In genomic region chr17:67349594-67349993, GRCm38 (mm10) we compare ENCODE assay signal across 19 mouse cellular contexts. TPM values are rescaled to one million over a fixed set of nuclear protein-coding genes. Genes with fewer than 3 reads are reported as not detected.
A peak's percentile ranks its signal among the peaks of the same experiment; 100 is the strongest.
DNase-seq lines count a peak whose midpoint lies in the region; ATAC-seq and TF ChIP-seq lines count a peak whose summit lies in the region.
"Had no signal": no experiment of that assay in that cellular context is flagged by ENCODE, and none has a peak within 500 bp of the region (broad histone marks: within the 10 kb centered on the region; RNA-seq: fewer than 3 reads in every experiment).

No protein-coding gene starts in this region.

- TF ChIP-seq EP300 in stomach, postnatal 0 days (optimal IDR thresholded peaks at IDR 0.05) = no peak

- no peaks in the 10 kb centered on the region for H3K36me3 ChIP-seq in midbrain, postnatal 0 days (ENCODE audit: insufficient read depth, low read length)
- no peaks in the 10 kb centered on the region for H3K36me3 ChIP-seq in midbrain, embryonic 10.5 days
- H3K36me3 ChIP-seq in stomach, postnatal 0 days (ENCODE audit: control insufficient read depth, insufficient read depth, low read length) = no peaks in the 10 kb centered on the region
- H3K36me3 ChIP-seq in forebrain, embryonic 10.5 days (replicated peaks) = no peaks in the 10 kb centered on the region

- H3K27me3 ChIP-seq in midbrain, postnatal 0 days (ENCODE audit: insufficient read depth, low read length) = no peaks in the 10 kb centered on the region
- peaks cover 30% of the 10 kb centered on the region for H3K27me3 ChIP-seq in midbrain, embryonic 10.5 days (ENCODE audit: low read depth, poor library complexity, severe bottlenecking)
- no peaks in the 10 kb centered on the region for H3K27me3 ChIP-seq in Patski
- no peaks in the 10 kb centered on the region for H3K27me3 ChIP-seq in stomach, postnatal 0 days (ENCODE audit: control insufficient read depth, insufficient read depth, low read length)
- H3K27me3 ChIP-seq in forebrain, embryonic 10.5 days (ENCODE audit: poor library complexity, severe bottlenecking) = peaks cover 23% of the 10 kb centered on the region

- ATAC-seq in midbrain, postnatal 0 days (ENCODE audit: low FRiP score) = no peak
- no peak for ATAC-seq in Patski
- no peak for ATAC-seq in stomach, postnatal 0 days (ENCODE audit: low FRiP score, low TSS enrichment)
- ATAC-seq: hindbrain, embryonic 16.5 days had no signal

- WGBS in midbrain, postnatal 0 days = 96% methylated on average over 8 of the region's 8 CpGs
- WGBS in midbrain, embryonic 10.5 days = 95% methylated on average over 8 of the region's 8 CpGs
- 92% methylated on average over 8 of the region's 8 CpGs for WGBS in stomach, postnatal 0 days
- 95% methylated on average over 8 of the region's 8 CpGs for WGBS in forebrain, embryonic 10.5 days

- TF ChIP-seq CTCF in layer of hippocampus, adult 2 months (conservative IDR thresholded peaks at IDR 0.05) = peak; percentile 60
- peak; percentile 38; the same call in 1 of the 2 replicates for TF ChIP-seq CTCF in midbrain, postnatal 0 days (IDR thresholded peaks at IDR 0.05)
- peak; percentile 50 for TF ChIP-seq CTCF in Patski (IDR thresholded peaks at IDR 0.05)
- peak; percentile 41 for TF ChIP-seq CTCF in stomach, postnatal 0 days (IDR thresholded peaks at IDR 0.05; ENCODE audit: low read depth)

- no peak overlapping the region for H3K9ac ChIP-seq in midbrain, postnatal 0 days (replicated peaks; ENCODE audit: low read length, poor library complexity, severe bottlenecking)
- no peak overlapping the region for H3K9ac ChIP-seq in stomach, postnatal 0 days (ENCODE audit: low read length)

- no peaks in the 10 kb centered on the region for H3K9me3 ChIP-seq in midbrain, postnatal 0 days (ENCODE audit: low read length)
- H3K9me3 ChIP-seq in midbrain, embryonic 10.5 days (replicated peaks) = no peaks in the 10 kb centered on the region; the same call in 1 of the 2 replicates
- no peaks in the 10 kb centered on the region for H3K9me3 ChIP-seq in stomach, postnatal 0 days (ENCODE audit: control insufficient read depth, low read length)
- no peaks in the 10 kb centered on the region; the same call in 1 of the 2 replicates for H3K9me3 ChIP-seq in forebrain, embryonic 10.5 days

- H3K4me3 ChIP-seq in layer of hippocampus, adult 2 months = no peak overlapping the region
- no peak overlapping the region for H3K4me3 ChIP-seq in midbrain, postnatal 0 days (ENCODE audit: low read depth, low read length)
- H3K4me3 ChIP-seq in midbrain, embryonic 10.5 days = no peak overlapping the region
- no peak overlapping the region for H3K4me3 ChIP-seq in stomach, postnatal 0 days (ENCODE audit: low read depth, low read length)
- H3K4me3 ChIP-seq in forebrain, embryonic 10.5 days = no peak overlapping the region
- H3K4me3 ChIP-seq: myocyte had no signal

- in situ Hi-C loops in Patski (cut with MboI; ENCODE audit: low pct_unique_long_range_greater_than_20kb) = loop anchor here (5.0 kb wide), 1 partner anchor 37 kb away; no protein-coding TSS in a partner anchor

- H3K27ac ChIP-seq in layer of hippocampus, adult 2 months = no peak overlapping the region
- no peak overlapping the region for H3K27ac ChIP-seq in midbrain, postnatal 0 days (ENCODE audit: low read depth, low read length)
- no peak overlapping the region for H3K27ac ChIP-seq in midbrain, embryonic 10.5 days (replicated peaks)
- no peak overlapping the region for H3K27ac ChIP-seq in stomach, postnatal 0 days (replicated peaks)
- no peak overlapping the region for H3K27ac ChIP-seq in forebrain, embryonic 10.5 days

- CTCF ChIA-PET in Patski (lab: Charles Lee) = no interaction called here

- H3K4me2 ChIP-seq in midbrain, postnatal 0 days (ENCODE audit: low read depth, low read length, poor library complexity, severe bottlenecking) = no peak overlapping the region
- no peak overlapping the region for H3K4me2 ChIP-seq in stomach, postnatal 0 days (replicated peaks; ENCODE audit: low read depth)

- DNase-seq in layer of hippocampus, adult 2 months (ENCODE audit: low spot score in 2 of 2) = no peak
- DNase-seq in layer of hippocampus, adult 9-10 months (ENCODE audit: low spot score) = no peak
- DNase-seq in midbrain, postnatal 0 days (ENCODE audit: low spot score) = no peak
- DNase-seq in midbrain, embryonic 10.5 days (ENCODE audit: low spot score) = no peak
- DNase-seq in Patski (ENCODE audit: low read depth, low spot score) = no peak
- DNase-seq in stomach, postnatal 0 days (ENCODE audit: low spot score) = no peak
- DNase-seq in forebrain, embryonic 10.5 days (ENCODE audit: extremely low spot score, low spot score) = no peak
- DNase-seq: adrenal gland, postnatal 36 days; cerebellum, adult 9-11 months; gastrocnemius, postnatal 10 days; heart, postnatal 14 days; kidney, adult 8-10 months; kidney, postnatal 4 days; liver; retina, postnatal 1 day; thymus, postnatal 25 days had no signal

- no peaks in the 10 kb centered on the region for H3K4me1 ChIP-seq in midbrain, postnatal 0 days (ENCODE audit: insufficient read depth, low read length)
- H3K4me1 ChIP-seq in midbrain, embryonic 10.5 days = peaks cover 18% of the 10 kb centered on the region
- 0 out of 2 replicates have a peak, but pooled peaks cover 3% of the 10 kb centered on the region for H3K4me1 ChIP-seq in stomach, postnatal 0 days (replicated peaks; ENCODE audit: control insufficient read depth, insufficient read depth)
- H3K4me1 ChIP-seq in forebrain, embryonic 10.5 days = peaks cover 30% of the 10 kb centered on the region

- POLR2A ChIA-PET in Patski (lab: Charles Lee) = no interaction called here

RNA-seq across cellular contexts. Expression of gene Ptprm, which starts 4.7 kb away (rescaled TPM):
- total RNA-seq in layer of hippocampus, adult 2 months (2021) = 10 to 100 TPM; 21.1 to 26.4 TPM
- 43.5 and 45.4 TPM in 2 replicates for total RNA-seq in midbrain, postnatal 0 days (2014; rRNA removed)
- 15.9 and 18.3 TPM in 2 replicates for polyA plus RNA-seq in midbrain, postnatal 0 days (2015; fragmentation: Nextera tagmentation; extraction: Ambion mirVana)
- polyA plus RNA-seq in midbrain, embryonic 10.5 days (2016; fragmentation: Nextera tagmentation; extraction: Ambion mirVana) = 6.4 and 7.5 TPM in 2 replicates
- polyA plus RNA-seq in Patski (2021) = 43.7 TPM
- polyA plus RNA-seq in stomach, postnatal 0 days (2015; fragmentation: Nextera tagmentation; extraction: Ambion mirVana) = 3.6 and 4.4 TPM in 2 replicates
- 6.7 and 8.4 TPM in 2 replicates for polyA plus RNA-seq in forebrain, embryonic 10.5 days (2016; fragmentation: Nextera tagmentation; extraction: Ambion mirVana)
- total RNA-seq: neutrophil, adult 5-6 weeks had no signal
